Mouse (Mus musculus) brain, embryonic 14.5 days (tissue): Measurements from ENCODE around the gene Wipf1.

Experiments used
- CTCF ChIP-seq: fragments of 200-500 bp; IDR thresholded peaks from 2 replicates; pipeline ENCODE4 v1.5.1; 2012; ENCODE audit warnings: inconsistent platforms, mild to moderate bottlenecking, moderate library complexity, borderline replicate concordance; ENCODE audit not compliant: insufficient read depth, insufficient read length; ENCODE audit errors: extremely low read depth
- POLR2A ChIP-seq: fragments of 200-500 bp; IDR thresholded peaks from 2 replicates; pipeline ENCODE4 v1.6.1; 2012; ENCODE audit warnings: mild to moderate bottlenecking, inconsistent platforms, borderline replicate concordance; ENCODE audit not compliant: poor library complexity, insufficient read depth, insufficient read length, severe bottlenecking; ENCODE audit errors: extremely low read depth

DNA sequence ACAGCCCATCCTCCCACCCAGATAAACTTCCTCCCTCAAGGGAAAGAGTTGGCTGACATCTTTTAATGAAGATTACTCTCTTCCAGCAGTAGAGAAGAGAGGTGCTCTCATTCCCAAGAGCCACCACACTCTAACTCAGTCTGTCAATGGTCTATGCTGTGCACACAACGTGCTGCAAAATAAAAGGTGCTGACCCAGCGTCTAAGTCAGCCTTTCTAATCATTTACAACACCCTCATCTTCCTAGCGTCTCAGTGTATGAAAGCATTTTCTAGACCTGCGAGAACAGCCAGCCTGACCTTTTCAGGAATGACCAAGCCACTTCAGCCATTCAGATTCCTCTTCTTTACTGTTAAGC lies 33.2 kb downstream of the Wipf1 start:
- TF ChIP-seq CTCF, result no peak
- TF ChIP-seq POLR2A, result no peak
